Mouse (Mus musculus) embryo, embryonic 11 days (tissue): ENCODE measurements around the gene Ddit4.

Experiments
- DNase-seq: peaks from one replicate; pipeline ENCODE4 v3.0.0-alpha.2; 2015

Gene Ddit4

GRCm38 (mm10) chr10:59971813-59972212, 20.2 kb upstream of the Ddit4 start:
- no peak for DNase-seq

- DNase-seq, result no peak
Observed at GRCm38 (mm10) chr10:59970450-59971062, 18.9 kb upstream of the Ddit4 start.

- DNase-seq, result peak; percentile 83
Observed at GRCm38 (mm10) chr10:59969821-59970449, 18.3 kb upstream of the Ddit4 start.

- no peak for DNase-seq
Observed at GRCm38 (mm10) chr10:59967309-59967942, 15.8 kb upstream of the Ddit4 start.

- no peak for DNase-seq
Observed at GRCm38 (mm10) chr10:59966743-59967142, 15.1 kb upstream of the Ddit4 start.

GRCm38 (mm10) chr10:59965788-59966187, 14.2 kb upstream of the Ddit4 start:
- peak; percentile 73 for DNase-seq

- peak; percentile 34 for DNase-seq
Observed at GRCm38 (mm10) chr10:59965362-59965695, 13.7 kb upstream of the Ddit4 start.

- peak; percentile 87 for DNase-seq
Observed at GRCm38 (mm10) chr10:59964504-59965361, 13.1 kb upstream of the Ddit4 start.

- no peak for DNase-seq
Observed at GRCm38 (mm10) chr10:59963609-59964008, 12.0 kb upstream of the Ddit4 start.

GRCm38 (mm10) chr10:59959517-59959916, 7.9 kb upstream of the Ddit4 start:
- DNase-seq, result no peak

GRCm38 (mm10) chr10:59958458-59958857, 6.8 kb upstream of the Ddit4 start:
- DNase-seq, result no peak

- DNase-seq, result no peak
Observed at GRCm38 (mm10) chr10:59957171-59958149, 5.8 kb upstream of the Ddit4 start.

- DNase-seq, result no peak
Observed at GRCm38 (mm10) chr10:59956681-59957080, 5.0 kb upstream of the Ddit4 start.

- DNase-seq, result no peak
Observed at GRCm38 (mm10) chr10:59953564-59954039, 2.0 kb upstream of the Ddit4 start.

- DNase-seq, result peak; percentile 67
Observed at GRCm38 (mm10) chr10:59952781-59953563, 1.3 kb upstream of the Ddit4 start.

GRCm38 (mm10) chr10:59952152-59952780, 632 bp upstream of the Ddit4 start:
- DNase-seq, result peak; percentile 88

GRCm38 (mm10) chr10:59950716-59951191, 880 bp downstream of the Ddit4 start:
- DNase-seq, result peak; percentile 85

GRCm38 (mm10) chr10:59949783-59950605, 1.6 kb downstream of the Ddit4 start:
- DNase-seq, result no peak

- no peak for DNase-seq
Observed at GRCm38 (mm10) chr10:59949255-59949648, 2.4 kb downstream of the Ddit4 start.
